Mouse (Mus musculus) central nervous system, embryonic 11.5 days (tissue): Measurements from ENCODE around the gene Taf11. TPM values are rescaled to one million over a fixed set of nuclear protein-coding genes. Genes with fewer than 3 reads are reported as not detected.

Source experiments
- polyA plus RNA-seq: library from polyadenylated mRNA; depleted of rRNA; stranded (reverse); fragments of >200 nt; gene quantifications from 2 replicates; pipeline ENCODE4 v1.2.3, GENCODE M21; 2012; rRNA removed

The Taf11 gene
- 59.9 and 93.4 TPM in 2 replicates for polyA plus RNA-seq

DNA sequence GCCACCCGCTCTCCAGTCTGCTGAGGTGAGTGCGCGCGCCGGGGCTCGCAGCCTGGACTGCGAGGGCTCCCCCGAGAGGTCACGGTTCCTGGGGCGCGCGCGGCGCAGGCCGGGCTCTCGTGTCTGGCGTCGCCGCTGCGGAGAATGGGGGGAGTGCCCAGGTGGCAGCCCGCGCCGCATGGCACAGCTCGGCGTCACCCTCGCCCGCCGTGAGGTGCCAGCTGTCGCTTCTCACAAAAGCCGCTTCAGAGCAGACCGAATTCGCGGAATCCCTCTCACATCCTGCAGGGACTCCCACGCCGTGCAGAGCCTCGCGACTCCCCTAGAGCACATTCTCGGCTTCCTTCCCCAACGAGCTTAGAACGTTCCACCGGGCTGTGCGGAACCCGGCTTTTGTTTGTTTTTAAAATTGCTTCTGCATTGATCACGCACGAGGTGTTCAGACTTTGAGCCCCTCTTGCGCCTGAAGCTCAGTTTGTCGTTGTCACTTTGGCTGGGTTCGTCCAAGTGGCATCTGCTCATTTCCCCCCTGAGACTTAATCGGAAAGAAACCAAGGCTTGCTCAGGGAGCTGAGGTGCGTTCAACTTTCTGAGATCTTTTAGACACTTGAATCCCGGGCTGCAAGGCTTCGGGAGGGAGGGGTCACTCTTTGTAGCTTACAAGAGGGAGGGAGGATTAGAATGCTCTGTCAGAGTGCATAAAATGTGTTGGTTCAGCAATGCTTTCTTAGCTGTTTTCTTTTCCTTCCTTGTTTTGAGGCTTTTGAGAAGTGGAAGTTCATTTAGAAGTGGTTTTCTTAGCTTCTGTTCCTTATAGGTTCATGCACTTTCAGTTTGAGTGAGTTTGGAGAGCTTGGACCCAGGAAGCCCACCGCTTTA lies at the start of gene Taf11:
Gene Taf11 (minus strand): TSS at position 223 of the 879 bp plus-strand sequence.

DNA sequence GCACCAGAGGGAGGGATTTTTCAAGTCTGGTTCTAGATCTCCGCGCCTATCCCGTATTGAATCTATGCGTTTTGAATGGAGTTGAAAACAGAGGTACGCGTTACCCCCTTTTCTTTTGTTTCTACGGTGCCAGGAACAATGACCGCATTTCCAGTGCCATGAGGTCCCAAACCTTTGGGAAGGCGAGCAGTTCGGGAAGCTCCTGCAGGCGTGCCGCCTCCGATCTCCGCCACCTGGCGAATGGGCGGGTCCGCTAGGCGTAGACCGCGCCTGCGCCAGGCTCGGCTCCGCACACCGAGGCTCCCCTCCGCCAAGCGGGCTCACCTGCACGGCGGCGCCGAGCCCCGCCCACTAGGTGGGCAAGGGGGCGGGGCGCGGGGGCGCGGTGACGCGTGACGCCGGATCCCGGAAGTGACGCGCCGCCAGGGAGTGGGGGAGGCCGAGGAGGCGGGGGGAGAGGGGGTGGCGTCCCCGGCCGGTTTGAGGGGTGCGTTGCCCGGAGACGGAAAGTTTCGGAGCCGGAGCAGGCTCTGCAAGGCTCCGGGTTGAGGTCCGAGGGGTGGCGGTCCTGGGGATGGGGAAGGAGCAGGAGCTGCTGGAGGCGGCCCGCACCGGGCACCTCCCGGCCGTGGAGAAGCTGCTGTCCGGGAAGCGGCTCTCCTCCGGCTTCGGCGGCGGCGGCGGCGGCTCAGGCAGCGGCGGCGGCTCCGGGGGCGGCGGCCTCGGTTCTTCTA lies 589 bp downstream of the Taf11 start, which contains the start of gene Anks1:
Gene Anks1 (plus strand): TSS at position 419 of the 734 bp plus-strand sequence.

DNA sequence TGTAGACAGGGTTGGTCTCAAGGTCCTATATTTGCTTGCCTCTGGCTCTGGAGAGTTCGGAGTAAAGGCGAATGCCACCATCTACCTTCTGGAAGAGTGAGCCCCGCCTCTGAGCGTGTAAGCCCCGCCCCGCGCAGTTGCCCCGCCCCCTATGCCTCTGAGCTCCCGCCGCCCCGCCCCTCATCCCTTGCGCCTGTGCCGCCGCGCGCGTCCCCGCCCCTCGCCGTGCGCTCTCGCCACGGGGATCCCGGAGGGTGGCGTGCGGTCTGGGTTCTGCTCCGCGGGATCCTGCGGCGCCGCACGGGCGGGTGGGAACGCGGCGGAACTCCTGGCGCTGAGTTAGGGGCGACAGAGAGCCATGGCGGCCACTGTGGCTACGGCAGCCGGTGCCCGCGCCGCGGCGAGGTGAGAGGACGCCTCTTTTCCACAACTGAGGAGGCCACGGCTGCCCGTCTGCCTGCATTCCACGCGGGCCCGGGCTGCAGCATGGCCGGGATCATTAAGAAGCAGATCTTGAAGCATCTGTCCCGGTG lies 53.3 kb downstream of the Taf11 start, which contains the start of gene Uhrf1bp1:
Gene Uhrf1bp1 (plus strand): TSS at position 177 of the 533 bp plus-strand sequence.

Other genes with a start within 250 kb of the Taf11 start
- 0.35 and 0.63 TPM in 2 replicates for gene Spdef, start 180.9 kb downstream of the Taf11 start, polyA plus RNA-seq
- gene D17Wsu92e, start 89.2 kb downstream of the Taf11 start, polyA plus RNA-seq: 48.6 and 52.9 TPM in 2 replicates
- 191 and 254 TPM in 2 replicates for gene Snrpc, start 71.7 kb downstream of the Taf11 start, polyA plus RNA-seq
- 13.1 and 14.3 TPM in 2 replicates for gene Uhrf1bp1, start 53.4 kb downstream of the Taf11 start, polyA plus RNA-seq
- gene Anks1, start 538 bp downstream of the Taf11 start, polyA plus RNA-seq: 49.9 and 56.2 TPM in 2 replicates
- 1.6 and 2.0 TPM in 2 replicates for gene Tcp11, start 170.8 kb upstream of the Taf11 start, polyA plus RNA-seq
- gene Scube3, start 232.3 kb upstream of the Taf11 start, polyA plus RNA-seq: 26.2 and 31.0 TPM in 2 replicates